Mouse (Mus musculus) CH12.LX (cell line): Measurements from ENCODE around the gene Panx3. TPM values are rescaled to one million over a fixed set of nuclear protein-coding genes. Genes with fewer than 3 reads are reported as not detected.

Experiments used
- DNase-seq: peaks from one replicate; pipeline ENCODE4 v3.0.0-alpha.2; 2013; ENCODE audit errors: extremely low read depth
- H3K27ac ChIP-seq: 2 replicates; pipeline ENCODE4 v1.5.1; 2012; ENCODE audit warnings: low read depth, mild to moderate bottlenecking, control low read depth, moderate library complexity; ENCODE audit not compliant: insufficient read depth
- H3K27me3 ChIP-seq: replicated peaks from 2 replicates; pipeline ENCODE3; 2012; ENCODE audit warnings: inconsistent platforms
- H3K36me3 ChIP-seq, 2 experiments: replicated peaks in 1 of 2; 2 replicates each; pipeline versions ENCODE3 to v1.6.1; 2012; ENCODE audit warnings: inconsistent platforms in 1 of 2, low read length in 1 of 2, mild to moderate bottlenecking in 1 of 2, mixed read lengths in 1 of 2, moderate library complexity in 1 of 2; ENCODE audit not compliant: control insufficient read depth in 1 of 2, insufficient read depth in 1 of 2
- H3K4me1 ChIP-seq, 2 experiments: 2 replicates each; pipeline ENCODE4 v1.6.1; 2012; ENCODE audit warnings: inconsistent platforms in 1 of 2, moderate library complexity in 1 of 2; ENCODE audit not compliant: insufficient read depth in 2 of 2, control insufficient read depth in 1 of 2
- H3K4me2 ChIP-seq: 2 replicates; pipeline ENCODE4 v1.6.1; 2012; ENCODE audit warnings: low read depth, mild to moderate bottlenecking, control low read depth; ENCODE audit not compliant: poor library complexity, insufficient read depth, severe bottlenecking
- H3K4me3 ChIP-seq, 3 experiments: fragments of 150-350 bp in 1 of 3; sonication (generic) in 1 of 3; replicated peaks in 1 of 3; 2 replicates each; pipeline versions ENCODE3 to v1.5.1; 2011 to 2012; ENCODE audit warnings: low read depth in 2 of 3, low read length in 2 of 3, mild to moderate bottlenecking in 2 of 3, moderate library complexity in 2 of 3, control low read depth in 1 of 3, improper control_type of control experiment in 1 of 3, inconsistent platforms in 1 of 3, mixed read lengths in 1 of 3; ENCODE audit not compliant: poor library complexity in 1 of 3
- H3K79me2 ChIP-seq: replicated peaks from 2 replicates; pipeline ENCODE4 v1.6.1; 2012; ENCODE audit warnings: mild to moderate bottlenecking, moderate library complexity; ENCODE audit not compliant: control insufficient read depth, poor library complexity, insufficient read depth, severe bottlenecking; ENCODE audit errors: extremely low read depth
- H3K9ac ChIP-seq: 2 replicates; pipeline ENCODE4 v1.6.1; 2012; ENCODE audit warnings: low read depth, mild to moderate bottlenecking, control low read depth, moderate library complexity; ENCODE audit not compliant: insufficient read depth
- H3K9me3 ChIP-seq: replicated peaks from 2 replicates; pipeline ENCODE3; 2012; ENCODE audit warnings: low read length, inconsistent platforms, mixed read lengths
- CHD2 ChIP-seq: IDR thresholded peaks from 2 replicates; pipeline ENCODE4 v1.6.1; 2011; ENCODE audit warnings: low read length, improper control_type of control experiment
- EP300 ChIP-seq: IDR thresholded peaks from 2 replicates; pipeline ENCODE4 v1.6.1; 2011; ENCODE audit warnings: low read length, improper control_type of control experiment
- ETS1 ChIP-seq: conservative IDR thresholded peaks from 2 replicates; pipeline ENCODE4 v1.6.1; 2012; ENCODE audit warnings: low read depth, mild to moderate bottlenecking, inconsistent platforms, low read length, improper control_type of control experiment, moderate library complexity
- HCFC1 ChIP-seq: IDR thresholded peaks from 2 replicates; pipeline ENCODE4 v1.6.1; 2012; ENCODE audit warnings: low read depth, mild to moderate bottlenecking, inconsistent platforms, low read length, improper control_type of control experiment
- IRF4 ChIP-seq: IDR thresholded peaks from 2 replicates; pipeline ENCODE4 v1.6.1; 2014; ENCODE audit warnings: low read depth, mild to moderate bottlenecking, inconsistent platforms, low read length, improper control_type of control experiment
- JUN ChIP-seq: IDR thresholded peaks from 2 replicates; pipeline ENCODE4 v1.6.1; 2011; ENCODE audit warnings: low read depth, mild to moderate bottlenecking, low read length, improper control_type of control experiment, moderate library complexity; ENCODE audit not compliant: insufficient read depth
- JUND ChIP-seq: conservative IDR thresholded peaks from 2 replicates; pipeline ENCODE4 v1.6.1; 2011; ENCODE audit warnings: low read depth, low read length, improper control_type of control experiment
- KAT2A ChIP-seq: IDR thresholded peaks from 2 replicates; pipeline ENCODE4 v1.6.1; 2012; ENCODE audit warnings: low read length, improper control_type of control experiment, inconsistent platforms; ENCODE audit not compliant: insufficient replicate concordance
- MAFK ChIP-seq: IDR thresholded peaks from 2 replicates; pipeline ENCODE4 v1.6.1; 2011; ENCODE audit warnings: low read length, improper control_type of control experiment; ENCODE audit not compliant: insufficient replicate concordance
- MAX ChIP-seq: IDR thresholded peaks from 2 replicates; pipeline ENCODE4 v1.6.1; 2011; ENCODE audit warnings: low read length, improper control_type of control experiment
- MAZ ChIP-seq: IDR thresholded peaks from 2 replicates; pipeline ENCODE4 v1.6.1; 2012; ENCODE audit warnings: low read depth, mild to moderate bottlenecking, inconsistent platforms, low read length, improper control_type of control experiment, moderate library complexity
- MEF2A ChIP-seq: IDR thresholded peaks from 2 replicates; pipeline ENCODE4 v1.6.1; 2014; ENCODE audit warnings: low read depth, mild to moderate bottlenecking, inconsistent platforms, low read length, improper control_type of control experiment, borderline replicate concordance
- MXI1 ChIP-seq: IDR thresholded peaks from 2 replicates; pipeline ENCODE4 v1.6.1; 2011; ENCODE audit warnings: mild to moderate bottlenecking, low read depth, low read length, improper control_type of control experiment
- NELFE ChIP-seq: IDR thresholded peaks from 2 replicates; pipeline ENCODE4 v1.6.1; 2011; ENCODE audit warnings: low read depth, low read length, improper control_type of control experiment
- NRF1 ChIP-seq: IDR thresholded peaks from 2 replicates; pipeline ENCODE4 v1.6.1; 2014; ENCODE audit warnings: low read depth, mild to moderate bottlenecking, inconsistent platforms, low read length, improper control_type of control experiment, moderate library complexity
- PAX5 ChIP-seq: IDR thresholded peaks from 2 replicates; pipeline ENCODE4 v1.6.1; 2012; ENCODE audit warnings: low read length, inconsistent platforms, mixed read lengths
- POLR2A ChIP-seq: IDR thresholded peaks from 2 replicates; pipeline ENCODE4 v1.6.1; 2011; ENCODE audit warnings: low read depth, mild to moderate bottlenecking, improper control_type of control experiment, low read length
- POLR2AphosphoS2 ChIP-seq: IDR thresholded peaks from 2 replicates; pipeline ENCODE4 v1.6.1; 2011; ENCODE audit warnings: low read depth, low read length, improper control_type of control experiment
- RAD21 ChIP-seq: IDR thresholded peaks from 2 replicates; pipeline ENCODE4 v1.6.1; 2011; ENCODE audit warnings: low read depth, mild to moderate bottlenecking, low read length, improper control_type of control experiment, moderate library complexity
- RCOR1 ChIP-seq: conservative IDR thresholded peaks from 2 replicates; pipeline ENCODE4 v1.6.1; 2012; ENCODE audit warnings: low read depth, mild to moderate bottlenecking, inconsistent platforms, low read length, improper control_type of control experiment
- SIN3A ChIP-seq: IDR thresholded peaks from 2 replicates; pipeline ENCODE4 v1.6.1; 2012; ENCODE audit warnings: low read length, improper control_type of control experiment, inconsistent platforms
- SMC3 ChIP-seq: IDR thresholded peaks from 2 replicates; pipeline ENCODE4 v1.6.1; 2011; ENCODE audit warnings: low read depth, low read length, improper control_type of control experiment
- TBP ChIP-seq: conservative IDR thresholded peaks from 2 replicates; pipeline ENCODE4 v1.6.1; 2011; ENCODE audit warnings: low read depth, low read length, improper control_type of control experiment
- TCF12 ChIP-seq: IDR thresholded peaks from 2 replicates; pipeline ENCODE4 v1.6.1; 2014; ENCODE audit warnings: low read depth, mild to moderate bottlenecking, inconsistent platforms, low read length, improper control_type of control experiment
- UBTF ChIP-seq: IDR thresholded peaks from 2 replicates; pipeline ENCODE4 v1.6.1; 2012; ENCODE audit warnings: low read depth, mild to moderate bottlenecking, inconsistent platforms, low read length, improper control_type of control experiment, moderate library complexity
- USF1 ChIP-seq: IDR thresholded peaks from 2 replicates; pipeline ENCODE4 v1.6.1; 2014; ENCODE audit warnings: low read depth, mild to moderate bottlenecking, inconsistent platforms, low read length, improper control_type of control experiment
- ZKSCAN1 ChIP-seq: IDR thresholded peaks from 2 replicates; pipeline ENCODE4 v1.6.1; 2012; ENCODE audit warnings: low read depth, inconsistent platforms, low read length, improper control_type of control experiment, borderline replicate concordance
- ZMIZ1 ChIP-seq: IDR thresholded peaks from 2 replicates; pipeline ENCODE4 v1.6.1; 2012; ENCODE audit warnings: low read depth, mild to moderate bottlenecking, inconsistent platforms, low read length, improper control_type of control experiment
- dilution Hi-C: fragments of 300-500 bp; cut with MboI; formaldehyde crosslinking; loops from 2 replicates; pipeline ENCODE4 v1.14.3; 2020; ENCODE audit warnings: low sequenced_read_pairs; ENCODE audit not compliant: extremely low pct_unique_long_range_greater_than_20kb, extremely low pct_ligation_motif_present
- in situ Hi-C: fragments of 300-500 bp; cut with MboI; formaldehyde crosslinking; loops from 3 replicates; pipeline ENCODE4 v1.14.3; 2019; ENCODE audit warnings: low sequenced_read_pairs, low pct_ligation_motif_present, low pct_unique_long_range_greater_than_20kb, mixed read lengths
- polyA plus RNA-seq: library from polyadenylated mRNA; unstranded; fragments of >175 nt; gene quantifications from 2 replicates; pipeline ENCODE4 v1.2.1, GENCODE M21; 2012; ENCODE audit warnings: low read depth; ENCODE audit not compliant: insufficient read length
- total RNA-seq, 2 experiments: library from RNA; depleted of rRNA; stranded (reverse); fragments of 300-350 nt in 1 of 2; fragments of >200 nt in 1 of 2; gene quantifications; 2 replicates each; pipeline ENCODE4 v1.2.3; 2012 to 2014

Panx3 gene
- total and polyA plus RNA-seq, 3 experiments = not detected

DNA sequence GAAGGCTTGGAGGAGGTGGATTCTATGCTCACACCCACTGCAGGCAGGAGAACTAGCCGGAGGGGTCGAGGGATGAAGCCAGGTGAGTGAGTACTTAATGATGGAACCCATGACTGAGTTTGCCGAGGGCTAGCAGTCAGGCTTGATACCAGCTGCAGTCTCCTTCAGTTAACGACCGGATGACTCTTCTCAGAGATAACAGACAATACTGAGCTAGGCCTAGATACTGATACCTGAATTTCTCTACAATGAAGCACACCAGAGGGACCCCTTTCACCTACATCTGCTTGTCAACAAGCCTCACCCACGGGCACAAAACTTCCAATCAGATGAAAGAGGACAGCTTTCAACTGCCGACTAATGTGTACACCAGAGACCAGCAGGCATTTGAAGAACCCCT lies 3.0 kb downstream of the Panx3 start:
- DNase-seq = no peak
- H3K27me3 ChIP-seq = no peaks in the 10 kb centered on the region
- H3K4me2 ChIP-seq = no peak overlapping the region
- H3K79me2 ChIP-seq = no peaks in the 10 kb centered on the region
- peaks cover 4 to 7% of the 10 kb centered on the region in 2 experiments; a peak in 2 of 4 replicates for H3K4me1 ChIP-seq
- no peak overlapping the region for H3K4me3 ChIP-seq
- no peak for TF ChIP-seq MEF2A
- no peak for TF ChIP-seq JUN
- no peak for TF ChIP-seq MAZ
- no peak for TF ChIP-seq POLR2A
- TF ChIP-seq TCF12 = no peak
- TF ChIP-seq SMC3 = no peak
- no peak for TF ChIP-seq USF1
- no peak for TF ChIP-seq EP300
- no peak for TF ChIP-seq HCFC1
- TF ChIP-seq TBP = no peak
- no peak for TF ChIP-seq UBTF
- TF ChIP-seq SIN3A = no peak
- no peak for TF ChIP-seq MAX
- TF ChIP-seq RCOR1 = no peak
- TF ChIP-seq MAFK = no peak
- TF ChIP-seq RAD21 = no peak
- no peak for TF ChIP-seq JUND
- no peak for TF ChIP-seq PAX5
- no peak for TF ChIP-seq NRF1
- no peak for TF ChIP-seq ZKSCAN1
- no peaks in the 10 kb centered on the region for H3K9me3 ChIP-seq
- H3K9ac ChIP-seq = no peak overlapping the region
- dilution Hi-C loops (no loop called here), in situ Hi-C loops (no loop called here)
- no peak overlapping the region for H3K27ac ChIP-seq
- H3K36me3 ChIP-seq = no peaks in the 10 kb centered on the region

DNA sequence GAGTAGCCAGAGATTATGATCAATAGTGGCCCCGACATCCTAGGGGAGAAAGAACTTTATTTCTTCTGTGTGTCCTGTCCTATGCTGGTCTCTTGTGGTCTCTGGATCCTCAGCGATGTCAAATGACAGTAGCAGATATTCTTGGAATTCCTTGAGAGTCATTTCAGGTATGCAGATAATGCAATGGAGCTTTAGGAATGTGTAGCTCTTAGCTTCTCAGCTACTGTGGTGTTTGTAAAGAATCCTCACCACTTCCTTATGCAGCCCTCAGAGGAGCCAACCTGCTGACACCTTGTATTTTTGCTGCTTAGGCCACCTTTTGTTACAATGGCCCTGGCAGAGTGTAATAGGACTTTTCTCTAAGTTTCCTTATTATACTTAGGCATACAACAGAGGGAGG lies 4.4 kb downstream of the Panx3 start:
- Histone ChIP-seq H3K4me3 (no peak overlapping the region), H3K9ac (no peak overlapping the region), H3K4me2 (no peak overlapping the region), H3K79me2 (no peaks in the 10 kb centered on the region), H3K27ac (no peak overlapping the region), H3K9me3 (no peaks in the 10 kb centered on the region), H3K36me3 (no peaks in the 10 kb centered on the region), H3K27me3 (no peaks in the 10 kb centered on the region), H3K4me1 (peaks cover 4 to 7% of the 10 kb centered on the region in 2 experiments; a peak in 2 of 4 replicates)
- in situ Hi-C loops (no loop called here), dilution Hi-C loops (no loop called here)
- no peak for DNase-seq
- TF ChIP-seq POLR2AphosphoS2 (no peak), JUND (no peak), CHD2 (no peak), MAX (no peak), JUN (no peak), ZKSCAN1 (no peak), TBP (no peak), MAZ (no peak), ETS1 (no peak), IRF4 (no peak), KAT2A (no peak), PAX5 (no peak), MXI1 (no peak), MEF2A (no peak), RCOR1 (no peak), ZMIZ1 (no peak), NELFE (no peak), EP300 (no peak)
